Mouse (Mus musculus) heart, adult 2 months (tissue): ENCODE measurements around the gene Bpifb6.
A peak's percentile ranks its signal among the peaks of the same experiment; 100 is the strongest.

Experiments
- CTCF ChIP-seq: fragments of 200-600 bp; IDR thresholded peaks from 2 replicates; pipeline ENCODE4 v1.8.1; 2022; ENCODE audit warnings: antibody characterized with exemption, mild to moderate bottlenecking, moderate library complexity
- POLR2A ChIP-seq: fragments of 200-500 bp; IDR thresholded peaks from 2 replicates; pipeline ENCODE4 v1.6.1; 2011; ENCODE audit warnings: mild to moderate bottlenecking, low read depth, low read length, control low read depth; ENCODE audit not compliant: insufficient read depth

GRCm38 (mm10) chr2:153943537-153943936, 43.3 kb downstream of the Bpifb6 start:
- TF ChIP-seq CTCF, result peak; percentile 81
- TF ChIP-seq POLR2A, result no peak
